Mouse (Mus musculus) MEL (cell line): ENCODE results near the gene Dmac2.

Source experiments
- CTCF ChIP-seq, 3 experiments: IDR thresholded peaks in 2 of 3; conservative IDR thresholded peaks in 1 of 3; 2 replicates each; pipeline ENCODE4 v1.5.1; 2011 to 2012; ENCODE audit warnings: low read length in 3 of 3, low read depth in 2 of 3, mild to moderate bottlenecking in 2 of 3, improper control_type of control experiment in 1 of 3, inconsistent platforms in 1 of 3, mixed read lengths in 1 of 3, moderate library complexity in 1 of 3; ENCODE audit not compliant: control insufficient read depth in 1 of 3, insufficient read depth in 1 of 3, poor library complexity in 1 of 3, severe bottlenecking in 1 of 3
- GATA1 ChIP-seq: IDR thresholded peaks from 2 replicates; pipeline ENCODE4 v1.6.1; 2011; ENCODE audit warnings: low read depth, low read length, improper control_type of control experiment
- MXI1 ChIP-seq: IDR thresholded peaks from 2 replicates; pipeline ENCODE4 v1.6.1; 2011; ENCODE audit warnings: mild to moderate bottlenecking, low read depth, low read length, improper control_type of control experiment
- ZC3H11A ChIP-seq: IDR thresholded peaks from 2 replicates; pipeline ENCODE4 v1.6.1; 2012; ENCODE audit warnings: low read depth, mild to moderate bottlenecking, inconsistent platforms, low read length, improper control_type of control experiment
- ZKSCAN1 ChIP-seq: IDR thresholded peaks from 2 replicates; pipeline ENCODE4 v1.6.1; 2012; ENCODE audit warnings: low read depth, mild to moderate bottlenecking, inconsistent platforms, low read length, improper control_type of control experiment, moderate library complexity

GRCm38 (mm10) chr7:25655601-25656428 is 36.6 kb downstream of the Dmac2 start:
- TF ChIP-seq MXI1 (no peak), GATA1 (no peak), CTCF (IDR thresholded peaks at IDR 0.05 in 2 of 3, conservative IDR thresholded peaks at IDR 0.05 in 1 of 3; ENCODE audit: control insufficient read depth in 1 of 3, insufficient read depth in 1 of 3, low read depth in 2 of 3, low read length in 3 of 3, poor library complexity in 1 of 3, severe bottlenecking in 1 of 3) (no peak), ZC3H11A (no peak), ZKSCAN1 (no peak)
